Mouse (Mus musculus) inflammation-experienced regulatory T-cells (primary cell): ENCODE measurements around the gene Dvl2. TPM values are rescaled to one million over a fixed set of nuclear protein-coding genes. Genes with fewer than 3 reads are reported as not detected.

ENCODE experiments used
- polyA plus RNA-seq, 2 experiments: library from polyadenylated mRNA; unstranded; fragments of 100-300 nt; shearing (Covaris generic); gene quantifications; one replicate each; pipeline ENCODE4 v1.2.1; 2017

Dvl2 gene
- polyA plus RNA-seq, result 10 to 100 TPM; 26.6 to 46.3 TPM

DNA sequence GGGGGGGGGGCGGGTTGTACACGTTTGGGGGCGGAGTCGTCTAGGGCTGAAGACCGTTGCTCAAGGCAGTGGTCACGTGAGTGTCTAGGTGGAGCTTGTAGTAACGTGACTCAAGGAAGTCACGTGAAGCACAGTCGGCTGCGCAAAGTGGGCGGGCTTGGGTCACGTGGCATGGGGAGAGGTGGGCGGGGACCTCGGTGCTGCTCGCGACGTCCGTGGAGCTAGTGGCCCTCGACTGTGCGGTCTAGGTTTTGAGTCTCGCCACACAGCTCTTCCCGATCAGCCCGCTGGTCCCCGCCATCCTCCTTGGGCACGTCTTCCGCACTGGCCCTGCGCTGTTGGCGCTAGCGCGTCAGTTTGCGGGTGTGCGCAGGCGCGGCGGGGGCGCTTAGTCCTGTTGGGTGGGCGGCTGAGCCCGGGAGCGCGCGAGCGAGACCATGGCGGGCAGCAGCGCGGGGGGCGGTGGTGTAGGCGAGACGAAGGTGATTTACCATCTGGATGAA is at the start of gene Dvl2:
Gene Dvl2 (plus strand): TSS at position 200 of the 503 bp plus-strand sequence.

DNA sequence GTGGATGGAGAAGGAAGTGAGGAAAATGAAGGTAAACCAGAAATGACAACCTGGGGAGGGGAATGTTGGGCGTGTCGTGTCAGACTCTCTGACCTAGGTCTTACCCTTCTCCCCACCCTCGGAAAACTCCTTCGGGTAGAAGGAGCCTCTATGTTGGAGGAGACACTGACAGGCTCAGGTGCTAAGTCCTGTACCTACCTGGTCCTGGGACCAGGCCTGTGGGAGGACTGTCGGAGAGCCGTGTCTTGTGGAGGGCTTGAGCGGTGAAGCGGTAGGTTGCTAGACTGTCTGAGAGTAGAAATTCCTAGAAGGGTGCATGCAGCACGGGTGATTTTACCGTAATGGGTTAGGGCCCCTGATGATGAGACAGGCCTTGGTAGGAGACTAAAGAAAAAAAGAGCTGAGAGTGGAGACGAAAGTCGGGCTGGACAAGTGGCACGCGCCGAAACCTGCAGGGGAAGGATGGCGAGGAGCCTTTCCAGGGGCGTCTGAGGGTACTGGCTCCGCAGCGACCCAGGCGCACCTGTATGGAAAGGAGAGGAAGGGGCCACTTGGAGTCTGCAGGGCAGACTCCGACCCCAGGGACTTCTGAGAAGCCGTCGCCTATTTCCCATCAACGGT is 35.6 kb upstream of the Dvl2 start, which contains the start of gene Cldn7:
Gene Cldn7 (plus strand): TSS at position 130 of the 621 bp plus-strand sequence.

DNA sequence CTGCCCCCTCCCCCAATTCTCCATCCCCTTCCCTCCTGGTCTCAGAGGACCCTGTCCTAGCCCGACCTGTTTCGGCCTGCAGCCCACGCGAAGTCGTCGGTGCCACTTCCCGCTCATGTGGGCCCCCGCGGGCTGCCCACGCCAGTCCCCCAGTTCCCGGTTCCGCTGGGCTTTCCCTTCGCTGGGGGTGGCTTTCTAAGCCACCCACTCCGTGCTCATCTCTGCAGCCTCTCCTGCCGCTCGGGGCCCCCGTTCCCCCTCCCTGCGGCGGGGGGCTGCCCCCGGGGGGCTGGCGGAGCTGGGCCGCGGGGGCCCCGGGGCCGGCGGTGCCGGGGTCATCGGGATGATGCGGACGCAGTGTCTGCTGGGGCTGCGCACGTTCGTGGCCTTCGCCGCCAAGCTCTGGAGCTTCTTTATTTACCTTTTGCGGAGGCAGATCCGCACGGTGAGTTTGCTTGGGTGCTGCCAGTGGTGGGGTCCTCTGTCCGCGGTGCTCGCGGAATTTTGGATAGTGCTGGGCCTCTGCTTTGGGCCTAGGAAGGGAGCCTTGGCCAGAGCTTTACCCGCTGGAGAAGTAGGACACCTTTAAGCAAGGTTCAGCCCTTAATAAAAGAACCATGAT is 19.1 kb upstream of the Dvl2 start, which contains the start of gene Ctdnep1:
Gene Ctdnep1 (plus strand): TSS at position 16 of the 622 bp plus-strand sequence.

DNA sequence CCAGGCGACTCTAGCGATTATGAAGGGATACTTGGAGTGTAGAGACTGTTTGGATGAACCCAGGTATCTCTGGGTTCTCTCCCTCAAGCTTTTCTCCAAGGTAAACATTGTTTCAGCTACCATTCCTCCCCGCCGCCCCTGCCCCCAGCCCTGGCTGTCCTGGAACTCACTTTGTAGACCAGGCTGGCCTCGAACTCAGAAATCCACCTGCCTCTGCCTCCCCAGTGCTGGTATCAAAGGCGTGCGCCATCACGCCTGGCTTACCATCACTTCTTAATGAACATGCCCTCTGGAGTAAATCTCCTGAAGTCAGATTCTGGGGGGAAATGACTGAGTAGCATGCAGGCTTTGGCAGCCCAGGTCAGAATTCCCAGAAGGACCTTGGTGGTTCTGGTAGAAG is 18.2 kb upstream of the Dvl2 start, which contains the start of gene Elp5:
Gene Elp5 (minus strand): TSS at position 293 of the 400 bp plus-strand sequence.

DNA sequence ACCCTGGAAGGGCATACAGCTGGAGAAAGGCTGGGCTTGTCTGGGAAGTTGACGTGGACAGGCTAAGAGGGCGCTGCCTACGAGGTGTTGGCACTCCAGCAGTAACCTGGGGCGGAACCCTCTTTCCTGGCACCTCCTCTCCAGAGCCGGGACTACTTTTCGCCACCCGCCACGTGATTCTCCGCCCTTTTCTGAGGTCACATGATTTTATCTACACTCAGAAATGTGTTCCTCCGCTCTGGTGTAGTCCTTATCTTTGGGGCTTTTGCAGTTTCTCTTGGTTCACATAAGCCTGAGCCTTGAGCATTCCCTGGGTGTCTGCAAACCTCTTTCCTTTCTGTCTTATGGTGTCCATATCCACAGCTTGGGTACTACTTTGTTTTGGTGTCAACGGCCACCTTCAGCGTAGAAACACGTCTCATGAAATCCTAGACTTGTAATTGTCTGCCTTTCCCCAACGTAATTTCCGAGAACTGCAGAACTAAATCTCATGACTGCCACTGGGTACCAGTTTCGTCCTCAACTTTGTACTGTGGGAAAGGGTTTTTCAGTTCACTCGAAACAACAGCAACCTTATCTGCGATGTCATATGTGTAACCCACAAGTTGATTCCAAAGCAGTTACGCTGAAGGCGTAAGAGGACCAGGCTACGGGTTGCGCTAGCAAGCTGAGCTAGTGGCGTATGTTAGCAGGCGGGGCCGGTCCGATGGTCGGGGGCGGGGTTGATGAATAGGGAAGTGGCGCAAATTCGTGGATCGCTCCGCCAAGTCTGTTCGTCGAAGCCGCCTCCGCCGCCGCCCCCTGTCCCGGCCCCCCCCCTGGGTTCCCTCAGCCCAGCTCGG is 9.3 kb upstream of the Dvl2 start, which contains the start of gene Gabarap:
Gene Gabarap (plus strand): TSS at position 294 of the 842 bp plus-strand sequence.

DNA sequence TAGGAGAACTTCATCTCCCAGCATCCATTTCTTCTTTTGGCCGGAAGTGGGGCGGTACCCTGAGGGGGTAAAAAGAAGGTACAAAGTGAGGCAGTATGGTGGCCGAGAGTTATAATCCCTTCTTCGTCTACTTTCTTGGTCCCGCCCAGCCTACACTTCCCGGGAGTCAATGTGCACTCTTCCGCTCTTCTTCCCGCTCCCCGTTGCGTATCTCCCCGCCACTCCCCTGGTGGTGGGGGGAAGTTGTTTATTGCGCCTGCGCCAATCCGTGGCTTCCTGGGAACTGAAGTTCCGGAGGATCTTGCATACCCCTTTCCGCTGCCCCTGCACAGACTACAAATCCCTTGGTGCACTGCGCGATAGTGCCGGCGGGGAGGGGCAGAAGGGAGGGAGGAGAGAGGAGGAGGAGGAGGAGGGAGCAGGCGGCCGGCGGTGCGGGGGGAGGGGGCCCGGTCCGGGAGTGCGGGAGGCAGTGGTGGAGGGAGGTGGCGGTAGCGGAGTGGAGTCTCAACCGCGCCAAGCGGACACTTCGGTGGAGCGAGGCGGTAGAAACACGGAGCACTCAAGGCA is 4.9 kb upstream of the Dvl2 start, which contains the start of gene Phf23:
Gene Phf23 (plus strand): TSS at position 387 of the 570 bp plus-strand sequence.

DNA sequence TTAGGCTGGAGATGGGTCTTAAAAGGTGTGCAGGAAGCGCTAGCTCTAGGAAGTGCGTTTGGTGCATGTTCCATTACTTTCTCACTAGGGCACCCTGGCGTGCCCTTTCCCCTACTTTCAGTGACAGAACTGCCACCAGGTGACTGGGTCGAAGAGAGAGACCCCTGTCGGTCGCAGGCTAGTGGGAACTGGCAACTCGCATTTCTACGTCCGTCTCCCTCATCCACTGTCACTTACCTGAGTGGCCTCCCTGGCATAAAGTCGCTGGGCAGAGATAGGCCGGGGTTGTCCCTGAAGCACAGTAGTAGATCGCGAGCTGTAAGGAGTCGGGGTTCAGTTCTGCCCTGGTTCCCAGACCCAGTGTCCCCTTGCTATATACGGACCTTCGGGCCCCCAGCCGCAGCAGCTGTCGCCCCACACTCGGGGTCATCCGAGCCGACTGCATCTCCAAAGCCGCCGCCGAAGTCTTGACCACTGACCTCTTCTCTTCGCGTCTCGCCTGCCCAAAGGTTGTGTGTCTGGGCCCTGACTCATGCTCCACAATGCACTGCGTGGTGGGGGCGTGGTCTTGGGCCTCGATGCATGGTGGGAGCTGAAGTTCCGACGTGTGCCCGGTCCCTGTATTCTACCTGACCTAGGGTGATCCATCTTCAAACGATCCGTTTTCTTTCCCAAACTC is 14.6 kb downstream of the Dvl2 start, which contains the start of gene Acadvl:
Gene Acadvl (minus strand): TSS at position 532 of the 679 bp plus-strand sequence.

DNA sequence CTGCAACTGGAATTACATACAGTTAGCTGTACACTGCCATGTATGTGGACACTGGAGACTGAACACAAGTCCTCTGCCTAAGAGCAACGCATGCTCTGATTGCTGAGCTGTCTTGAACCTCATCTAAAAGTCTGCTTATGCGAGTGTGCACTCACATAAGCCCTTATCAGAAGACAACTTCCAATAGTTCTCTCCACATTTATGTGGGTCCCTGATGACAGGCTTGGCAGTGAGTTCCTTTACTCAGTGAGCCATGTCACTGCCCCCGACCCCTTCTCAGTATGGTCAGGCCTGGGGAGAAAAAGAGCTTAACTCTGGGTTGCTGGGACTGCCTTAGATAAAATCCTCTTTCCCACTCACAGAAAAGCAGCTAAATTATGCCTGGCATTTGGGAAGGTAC is 16.3 kb downstream of the Dvl2 start, which contains the start of gene Dlg4:
Gene Dlg4 (plus strand): TSS at position 274 of the 400 bp plus-strand sequence.

DNA sequence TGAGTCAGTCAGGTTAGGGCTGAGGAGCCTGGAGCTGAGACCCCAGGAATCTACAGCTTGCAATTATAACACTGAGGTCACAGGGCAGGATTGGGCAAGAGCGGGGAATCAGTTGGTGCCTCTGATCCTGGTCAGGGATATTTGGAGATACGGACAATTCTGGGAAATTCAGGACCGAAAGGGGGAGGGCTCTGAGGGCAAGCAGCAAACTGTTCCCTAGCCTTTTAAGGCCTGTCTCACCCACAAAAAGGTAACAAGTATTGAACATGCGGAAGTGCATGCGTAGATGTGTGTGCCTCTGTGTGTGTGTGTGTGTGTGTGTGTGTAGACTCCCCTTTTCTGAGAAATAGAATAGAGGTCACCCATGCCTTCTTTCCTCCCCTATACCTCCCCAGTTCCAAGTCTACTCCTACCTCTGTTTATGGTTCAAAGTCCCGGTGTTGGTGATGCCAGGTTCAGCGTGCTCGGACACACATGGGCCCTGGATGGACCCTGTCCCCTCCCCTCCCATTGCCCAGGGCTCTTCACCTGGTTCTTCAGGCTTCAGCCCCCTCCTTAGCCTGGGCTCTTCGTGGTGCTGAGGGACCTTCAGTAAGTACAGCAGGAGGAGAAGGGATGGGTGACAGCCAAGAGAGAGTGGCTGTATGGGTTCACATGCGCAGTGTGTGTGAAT is 53.6 kb downstream of the Dvl2 start, which contains the start of gene Asgr1:
Gene Asgr1 (plus strand): TSS at position 188 of the 673 bp plus-strand sequence.

Other genes with a start within 250 kb of the Dvl2 start
- 10 to 100 TPM; 43.7 to 44.7 TPM for gene Polr2a, start 242.0 kb upstream of the Dvl2 start, polyA plus RNA-seq
- 1 to 10 TPM in 1 of 2 experiments, under 1 TPM in 1; 0.29 to 1.3 TPM for gene Slc35g3, start 238.6 kb upstream of the Dvl2 start, polyA plus RNA-seq
- 1 to 10 TPM; 3.8 to 5.3 TPM for gene Zbtb4, start 234.7 kb upstream of the Dvl2 start, polyA plus RNA-seq
- gene Chrnb1, start 204.7 kb upstream of the Dvl2 start, polyA plus RNA-seq, result 1 to 10 TPM in 1 of 2 experiments, under 1 TPM in 1; 0.13 to 4.3 TPM
- not detected for gene Fgf11, start 198.7 kb upstream of the Dvl2 start, polyA plus RNA-seq
- not detected for gene Tmem102, start 195.0 kb upstream of the Dvl2 start, polyA plus RNA-seq
- gene Gm39566, start 185.3 kb upstream of the Dvl2 start, polyA plus RNA-seq, result under 1 TPM in 1 of 2 experiments, not detected in 1; 0.39 TPM
- not detected for gene Spem2, start 182.1 kb upstream of the Dvl2 start, polyA plus RNA-seq
- gene Spem1, start 178.4 kb upstream of the Dvl2 start, polyA plus RNA-seq, result 1 to 10 TPM in 1 of 2 experiments, not detected in 1; 2.1 TPM
- gene Nlgn2, start 162.8 kb upstream of the Dvl2 start, polyA plus RNA-seq, result under 1 TPM; 0.26 to 0.83 TPM
- 10 to 100 TPM; 64.6 to 89.9 TPM for gene Tmem256, start 162.1 kb upstream of the Dvl2 start, polyA plus RNA-seq
- 10 to 100 TPM; 15.4 to 18.5 TPM for gene Plscr3, start 154.2 kb upstream of the Dvl2 start, polyA plus RNA-seq
- gene Tnk1, start 141.9 kb upstream of the Dvl2 start, polyA plus RNA-seq, result under 1 TPM; 0.08 to 0.72 TPM
- gene Tmem95, start 122.6 kb upstream of the Dvl2 start, polyA plus RNA-seq, result under 1 TPM in 1 of 2 experiments, not detected in 1; 0.93 TPM
- 1 to 10 TPM; 1.3 TPM for gene Kctd11, start 119.2 kb upstream of the Dvl2 start, polyA plus RNA-seq
- 100 to 1,000 TPM; 503 to 589 TPM for gene Acap1, start 105.1 kb upstream of the Dvl2 start, polyA plus RNA-seq
- gene 2810408A11Rik, start 99.6 kb upstream of the Dvl2 start, polyA plus RNA-seq, result 1 to 10 TPM; 3.6 to 4.8 TPM
- gene Neurl4, start 99.5 kb upstream of the Dvl2 start, polyA plus RNA-seq, result 10 to 100 TPM in 1 of 2 experiments, 1 to 10 TPM in 1; 6.4 to 11.6 TPM
- gene Gps2, start 86.7 kb upstream of the Dvl2 start, polyA plus RNA-seq, result 100 to 1,000 TPM; 175 to 265 TPM
- gene Eif5a, start 78.6 kb upstream of the Dvl2 start, polyA plus RNA-seq, result 1,000 to 10,000 TPM; 1,144 to 1,177 TPM
- not detected for gene Ybx2, start 64.8 kb upstream of the Dvl2 start, polyA plus RNA-seq
- 1 to 10 TPM in 1 of 2 experiments, not detected in 1; 1.5 TPM for gene Slc2a4, start 52.4 kb upstream of the Dvl2 start, polyA plus RNA-seq
- 1 to 10 TPM in 1 of 2 experiments, under 1 TPM in 1; 0.81 to 1.2 TPM for gene Cldn7, start 35.8 kb upstream of the Dvl2 start, polyA plus RNA-seq
- gene Ctdnep1, start 19.4 kb upstream of the Dvl2 start, polyA plus RNA-seq, result 10 to 100 TPM; 39.1 to 74.9 TPM
- gene Elp5, start 18.1 kb upstream of the Dvl2 start, polyA plus RNA-seq, result 10 to 100 TPM; 63.7 to 67.7 TPM
- 100 to 1,000 TPM; 391 to 427 TPM for gene Gabarap, start 9.5 kb upstream of the Dvl2 start, polyA plus RNA-seq
- 10 to 100 TPM; 85.5 to 94.7 TPM for gene Phf23, start 4.8 kb upstream of the Dvl2 start, polyA plus RNA-seq
- gene Acadvl, start 14.8 kb downstream of the Dvl2 start, polyA plus RNA-seq, result 100 to 1,000 TPM in 1 of 2 experiments, 10 to 100 TPM in 1; 97.3 to 113 TPM
- gene Dlg4, start 16.3 kb downstream of the Dvl2 start, polyA plus RNA-seq, result 10 to 100 TPM in 1 of 2 experiments, 1 to 10 TPM in 1; 9.1 to 10.5 TPM
- not detected for gene Asgr1, start 53.5 kb downstream of the Dvl2 start, polyA plus RNA-seq
- gene Asgr2, start 92.0 kb downstream of the Dvl2 start, polyA plus RNA-seq, result not detected
- under 1 TPM in 1 of 2 experiments, not detected in 1; 0.23 TPM for gene Mgl2, start 129.7 kb downstream of the Dvl2 start, polyA plus RNA-seq
- 1 to 10 TPM in 1 of 2 experiments, not detected in 1; 1.6 TPM for gene Clec10a, start 155.6 kb downstream of the Dvl2 start, polyA plus RNA-seq
- 1 to 10 TPM in 1 of 2 experiments, under 1 TPM in 1; 0.88 to 1.1 TPM for gene Slc16a11, start 212.2 kb downstream of the Dvl2 start, polyA plus RNA-seq
- gene Slc16a13, start 220.5 kb downstream of the Dvl2 start, polyA plus RNA-seq, result 1 to 10 TPM; 3.3 to 4.7 TPM
- gene Bcl6b, start 229.2 kb downstream of the Dvl2 start, polyA plus RNA-seq, result not detected
- 100 to 1,000 TPM; 154 to 165 TPM for gene 0610010K14Rik, start 237.3 kb downstream of the Dvl2 start, polyA plus RNA-seq
- gene Gm21988, start 239.2 kb downstream of the Dvl2 start, polyA plus RNA-seq, result 10 to 100 TPM in 1 of 2 experiments, 1 to 10 TPM in 1; 5.8 to 10.3 TPM
- 100 to 1,000 TPM; 257 to 279 TPM for gene Rnasek, start 239.2 kb downstream of the Dvl2 start, polyA plus RNA-seq